Mouse (Mus musculus) adrenal gland, adult 2 months (tissue): ENCODE results near the gene Gm17324. TPM values are rescaled to one million over a fixed set of nuclear protein-coding genes. Genes with fewer than 3 reads are reported as not detected.
"Not testable (repeated sequence)": the region's sequence is repeated elsewhere in the genome, so short reads cannot be mapped to it uniquely, and the experiment has no call there.

Experiments used
- DNase-seq: peaks from one replicate; pipeline ENCODE4 v3.0.0; 2021
- long read RNA-seq: library from polyadenylated mRNA; stranded (forward); transcript quantifications from one replicate; pipeline ENCODE4 v2.0.0, GENCODE M21; 2021
- polyA plus RNA-seq: library from polyadenylated mRNA; depleted of rRNA; stranded (reverse); fragments of >200 nt; gene quantifications from 2 replicates; pipeline ENCODE4 v1.2.3, GENCODE M21; 2012; rRNA removed
- total RNA-seq, 2 experiments: library from RNA; stranded (reverse); gene quantifications; 2 replicates each; pipeline ENCODE4 v1.2.3; 2021

The Gm17324 gene
- not detected for total RNA-seq
- 0.95 and 1.5 TPM in 2 replicates for polyA plus RNA-seq
- long read RNA-seq, result 0 reads

GRCm38 (mm10) chr9:78447973-78448873, at the start of gene Gm17324, which contains the start of gene Mto1:
TSS of gene Gm17324 (minus strand) at chr9:78448786.
TSS of gene Mto1 (plus strand) at chr9:78448208.
- DNase-seq, result peak; percentile 93

GRCm38 (mm10) chr9:78493171-78493570, 44.6 kb upstream of the Gm17324 start:
- no peak for DNase-seq

GRCm38 (mm10) chr9:78492254-78492653, 43.7 kb upstream of the Gm17324 start:
- DNase-seq, result no peak

GRCm38 (mm10) chr9:78491169-78491568, 42.6 kb upstream of the Gm17324 start:
- no peak for DNase-seq

GRCm38 (mm10) chr9:78488890-78489420, 40.4 kb upstream of the Gm17324 start, which contains the start of gene Eef1a1:
TSS of gene Eef1a1 (minus strand) at chr9:78489151.
- peak; percentile 84 for DNase-seq

GRCm38 (mm10) chr9:78488021-78488420, 39.4 kb upstream of the Gm17324 start:
- not testable (repeated sequence) for DNase-seq

GRCm38 (mm10) chr9:78484660-78485059, 36.1 kb upstream of the Gm17324 start:
- no peak for DNase-seq

GRCm38 (mm10) chr9:78482386-78482785, 33.8 kb upstream of the Gm17324 start:
- peak; percentile 25 for DNase-seq

- DNase-seq, result peak; percentile 98
These were observed 33.1 kb upstream of the Gm17324 start for GRCm38 (mm10) chr9:78481423-78482331.

- DNase-seq, result peak; percentile 85
These were observed 32.2 kb upstream of the Gm17324 start for GRCm38 (mm10) chr9:78480706-78481358.

GRCm38 (mm10) chr9:78480227-78480626, 31.6 kb upstream of the Gm17324 start:
- peak; percentile 24 for DNase-seq

- not testable (repeated sequence) for DNase-seq
These were observed 30.7 kb upstream of the Gm17324 start for GRCm38 (mm10) chr9:78479308-78479707.

- not testable (repeated sequence) for DNase-seq
These were observed 29.5 kb upstream of the Gm17324 start for GRCm38 (mm10) chr9:78478009-78478605.

- DNase-seq, result no peak
These were observed 28.5 kb upstream of the Gm17324 start for GRCm38 (mm10) chr9:78477021-78477551.

GRCm38 (mm10) chr9:78476531-78477020, 28.0 kb upstream of the Gm17324 start:
- peak; percentile 26 for DNase-seq

GRCm38 (mm10) chr9:78475873-78476272, 27.3 kb upstream of the Gm17324 start:
- DNase-seq, result no peak

GRCm38 (mm10) chr9:78475383-78475780, 26.8 kb upstream of the Gm17324 start:
- no peak for DNase-seq

GRCm38 (mm10) chr9:78474771-78475382, 26.3 kb upstream of the Gm17324 start:
- DNase-seq, result no peak

- no peak for DNase-seq
These were observed 25.7 kb upstream of the Gm17324 start for GRCm38 (mm10) chr9:78474270-78474669.

- DNase-seq, result no peak
These were observed 25.0 kb upstream of the Gm17324 start for GRCm38 (mm10) chr9:78473588-78473987.
